In genomic region chr8:78975034-78975433, GRCm38 (mm10) we compare ENCODE assay signal across 16 mouse cellular contexts.
"Had no signal": no experiment of that assay in that cellular context is flagged by ENCODE, and none has a peak within 500 bp of the region (broad histone marks: within the 10 kb centered on the region; RNA-seq: fewer than 3 reads in every experiment).

No protein-coding gene starts in this region.

- H3K9me3 ChIP-seq: limb, embryonic 15.5 days; liver, embryonic 12.5 days; lung, embryonic 15.5 days; midbrain, embryonic 13.5 days; neural tube, embryonic 12.5 days had no signal

- H3K4me2 ChIP-seq: limb, embryonic 15.5 days; liver, embryonic 12.5 days; lung, embryonic 15.5 days; midbrain, embryonic 13.5 days; neural tube, embryonic 12.5 days had no signal

- H3K36me3 ChIP-seq: limb, embryonic 15.5 days; liver, embryonic 12.5 days; lung, embryonic 15.5 days; midbrain, embryonic 13.5 days; neural tube, embryonic 12.5 days had no signal

- H3K9ac ChIP-seq: limb, embryonic 15.5 days; liver, embryonic 12.5 days; lung, embryonic 15.5 days; midbrain, embryonic 13.5 days; neural tube, embryonic 12.5 days had no signal

- H3K27me3 ChIP-seq: limb, embryonic 15.5 days; liver, embryonic 12.5 days; lung, embryonic 15.5 days; midbrain, embryonic 13.5 days; neural tube, embryonic 12.5 days had no signal

- H3K4me3 ChIP-seq: limb, embryonic 15.5 days; liver, embryonic 12.5 days; lung, embryonic 15.5 days; midbrain, embryonic 13.5 days; myocyte; neural tube, embryonic 12.5 days had no signal

- DNase-seq: kidney, adult 11 months; kidney, adult 9 months; kidney, postnatal 36 days; layer of hippocampus, adult 9-11 months; layer of hippocampus, postnatal 36 days; left cerebral cortex, postnatal 4 days; lung, postnatal 14 days; thymus, postnatal 25 days had no signal

- ATAC-seq: liver, embryonic 12.5 days; midbrain, embryonic 13.5 days had no signal

- H3K27ac ChIP-seq: kidney, postnatal 0 days; limb, embryonic 15.5 days; liver, embryonic 12.5 days; lung, embryonic 15.5 days; midbrain, embryonic 13.5 days; neural tube, embryonic 12.5 days; stomach, postnatal 0 days had no signal

- H3K4me1 ChIP-seq: limb, embryonic 15.5 days; liver, embryonic 12.5 days; lung, embryonic 15.5 days; midbrain, embryonic 13.5 days; neural tube, embryonic 12.5 days had no signal
